Mouse (Mus musculus) MEL (cell line): ENCODE measurements at regions not wholly inside any gene's neighbourhood (a gene's known extent, or its start where the extent isn't known, plus 50 kb on each side); places are given as distances from the start of the nearest gene placed in this dataset.
A peak's percentile ranks its signal among the peaks of the same experiment; 100 is the strongest.

Experiments used
- DNase-seq: peaks from one replicate; pipeline ENCODE4 v3.0.0; 2011; ENCODE audit warnings: low read depth, low spot score
- H3K27ac ChIP-seq: 2 replicates; pipeline ENCODE4 v1.5.1; 2012; ENCODE audit warnings: low read depth, mild to moderate bottlenecking, control low read depth, low read length, moderate library complexity; ENCODE audit not compliant: control insufficient read depth
- H3K27me3 ChIP-seq, 2 experiments: fragments of 150-350 bp in 1 of 2; sonication (generic) in 1 of 2; 2 replicates each; pipeline ENCODE4 v1.6.1; 2012; ENCODE audit warnings: low read length in 2 of 2, mild to moderate bottlenecking in 2 of 2, improper control_type of control experiment in 1 of 2, moderate library complexity in 1 of 2; ENCODE audit not compliant: insufficient read depth in 2 of 2, control insufficient read depth in 1 of 2
- H3K36me3 ChIP-seq, 2 experiments: 2 replicates each; pipeline ENCODE4 v1.6.1; 2012 to 2014; ENCODE audit warnings: low read length in 2 of 2, improper control_type of control experiment in 1 of 2, inconsistent platforms in 1 of 2, mild to moderate bottlenecking in 1 of 2; ENCODE audit not compliant: insufficient read depth in 2 of 2, control insufficient read depth in 1 of 2
- H3K4me1 ChIP-seq, 2 experiments: fragments of 150-350 bp in 1 of 2; sonication (generic) in 1 of 2; 2 replicates each; pipeline ENCODE4 v1.6.1; 2012; ENCODE audit warnings: low read length in 2 of 2, improper control_type of control experiment in 1 of 2, mild to moderate bottlenecking in 1 of 2; ENCODE audit not compliant: insufficient read depth in 2 of 2, control insufficient read depth in 1 of 2
- H3K4me3 ChIP-seq, 2 experiments: fragments of 150-350 bp in 1 of 2; sonication (generic) in 1 of 2; 2 replicates each; pipeline ENCODE4 v1.5.1; 2012; ENCODE audit warnings: low read depth in 2 of 2, low read length in 2 of 2, mild to moderate bottlenecking in 2 of 2, moderate library complexity in 2 of 2, control low read depth in 1 of 2, improper control_type of control experiment in 1 of 2; ENCODE audit not compliant: control insufficient read depth in 1 of 2, insufficient read depth in 1 of 2
- H3K79me2 ChIP-seq: 2 replicates; pipeline ENCODE4 v1.6.1; 2012; ENCODE audit warnings: mild to moderate bottlenecking, low read length, moderate library complexity; ENCODE audit not compliant: control insufficient read depth, poor library complexity, insufficient read depth
- H3K9ac ChIP-seq: 2 replicates; pipeline ENCODE4 v1.6.1; 2012; ENCODE audit warnings: low read depth, mild to moderate bottlenecking, control low read depth, low read length, moderate library complexity; ENCODE audit not compliant: control insufficient read depth, poor library complexity, severe bottlenecking
- H3K9me3 ChIP-seq: fragments of 150-350 bp; sonication (generic); replicated peaks from 2 replicates; pipeline ENCODE4 v1.6.1; 2012; ENCODE audit warnings: mild to moderate bottlenecking, low read length, improper control_type of control experiment, moderate library complexity; ENCODE audit not compliant: insufficient read depth
- E2F4 ChIP-seq: IDR thresholded peaks from 2 replicates; pipeline ENCODE4 v1.6.1; 2011; ENCODE audit warnings: low read depth, low read length, improper control_type of control experiment, borderline replicate concordance
- ELF1 ChIP-seq: IDR thresholded peaks from 2 replicates; pipeline ENCODE4 v1.6.1; 2014; ENCODE audit warnings: low read depth, mild to moderate bottlenecking, inconsistent platforms, low read length, improper control_type of control experiment, moderate library complexity
- EP300 ChIP-seq, 2 experiments: IDR thresholded peaks; 2 replicates each; pipeline ENCODE4 v1.6.1; 2011; ENCODE audit warnings: improper control_type of control experiment in 2 of 2, low read length in 2 of 2, low read depth in 1 of 2, mild to moderate bottlenecking in 1 of 2
- GATA1 ChIP-seq: IDR thresholded peaks from 2 replicates; pipeline ENCODE4 v1.6.1; 2011; ENCODE audit warnings: low read depth, low read length, improper control_type of control experiment
- MAZ ChIP-seq: IDR thresholded peaks from 2 replicates; pipeline ENCODE4 v1.6.1; 2012; ENCODE audit warnings: low read depth, mild to moderate bottlenecking, inconsistent platforms, low read length, improper control_type of control experiment
- MYB ChIP-seq: IDR thresholded peaks from 2 replicates; pipeline ENCODE4 v1.6.1; 2011; ENCODE audit warnings: mild to moderate bottlenecking, low read depth, low read length, improper control_type of control experiment
- MYC ChIP-seq: IDR thresholded peaks from 2 replicates; pipeline ENCODE4 v1.6.1; 2011; ENCODE audit warnings: low read depth, mild to moderate bottlenecking, low read length, improper control_type of control experiment, moderate library complexity
- NELFE ChIP-seq: IDR thresholded peaks from 2 replicates; pipeline ENCODE4 v1.6.1; 2011; ENCODE audit warnings: low read depth, low read length, improper control_type of control experiment
- POLR2AphosphoS2 ChIP-seq: IDR thresholded peaks from 2 replicates; pipeline ENCODE4 v1.6.1; 2011; ENCODE audit warnings: low read length, improper control_type of control experiment
- RAD21 ChIP-seq: IDR thresholded peaks from 2 replicates; pipeline ENCODE4 v1.6.1; 2011; ENCODE audit warnings: mild to moderate bottlenecking, low read depth, low read length, improper control_type of control experiment
- RCOR1 ChIP-seq: IDR thresholded peaks from 2 replicates; pipeline ENCODE4 v1.6.1; 2012; ENCODE audit warnings: low read depth, mild to moderate bottlenecking, inconsistent platforms, low read length, improper control_type of control experiment
- TCF12 ChIP-seq: IDR thresholded peaks from 2 replicates; pipeline ENCODE4 v1.6.1; 2014; ENCODE audit warnings: low read depth, mild to moderate bottlenecking, inconsistent platforms, low read length, improper control_type of control experiment, moderate library complexity
- ZNF384 ChIP-seq: IDR thresholded peaks from 2 replicates; pipeline ENCODE4 v1.6.1; 2012; ENCODE audit warnings: low read depth, mild to moderate bottlenecking, inconsistent platforms, low read length, improper control_type of control experiment

- no peaks in the 10 kb centered on the region; a peak in 1 of 4 replicates for H3K36me3 ChIP-seq
- H3K27me3 ChIP-seq: no peaks in the 10 kb centered on the region; a peak in 1 of 4 replicates
- no peak overlapping the region for H3K27ac ChIP-seq
- no peak overlapping the region for H3K9ac ChIP-seq
- H3K4me3 ChIP-seq: no peak overlapping the region
- TF ChIP-seq MYC: no peak
- no peak for TF ChIP-seq ZNF384
- no peak for TF ChIP-seq MAZ
- no peak for TF ChIP-seq NELFE
- DNase-seq: no peak
- H3K9me3 ChIP-seq: no peaks in the 10 kb centered on the region
- no peaks in the 10 kb centered on the region for H3K79me2 ChIP-seq
- H3K4me1 ChIP-seq: no peaks in the 10 kb centered on the region
Measured at GRCm38 (mm10) chr2:133400963-133401362, 151.0 kb upstream of the Bmp2 start.

- no peaks in the 10 kb centered on the region for H3K9me3 ChIP-seq
- H3K79me2 ChIP-seq: no peaks in the 10 kb centered on the region
- H3K9ac ChIP-seq: no peak overlapping the region
- H3K4me3 ChIP-seq: no peak overlapping the region
- DNase-seq: peak; percentile 29
- H3K27me3 ChIP-seq: no peaks in the 10 kb centered on the region
- TF ChIP-seq GATA1 (peak; percentile 53; the same call in 1 of the 2 replicates), POLR2AphosphoS2 (no peak), MYB (peak; percentile 39; the same call in 1 of the 2 replicates), ELF1 (no peak), EP300 (IDR thresholded peaks at IDR 0.05; ENCODE audit: low read depth in 1 of 2, low read length in 2 of 2) (peak; percentile 64 to 73), E2F4 (no peak), RCOR1 (peak; percentile 82), TCF12 (peak; percentile 51; the same call in 1 of the 2 replicates), RAD21 (no peak)
- peaks cover 5 to 12% of the 10 kb centered on the region in 2 experiments for H3K4me1 ChIP-seq
- no peak overlapping the region for H3K27ac ChIP-seq
- peaks cover 0 to 24% of the 10 kb centered on the region in 2 experiments; a peak in 2 of 4 replicates for H3K36me3 ChIP-seq
Measured at GRCm38 (mm10) chr2:133416990-133417581, 134.9 kb upstream of the Bmp2 start.

- peak; percentile 55 for DNase-seq
- no peaks in the 10 kb centered on the region for H3K9me3 ChIP-seq
- no peak overlapping the region for H3K4me3 ChIP-seq
- H3K9ac ChIP-seq: no peak overlapping the region
- H3K4me1 ChIP-seq: peaks cover 6 to 20% of the 10 kb centered on the region in 2 experiments
- no peaks in the 10 kb centered on the region for H3K79me2 ChIP-seq
- H3K27me3 ChIP-seq: no peaks in the 10 kb centered on the region
- peaks cover 0 to 29% of the 10 kb centered on the region in 2 experiments; a peak in 2 of 4 replicates for H3K36me3 ChIP-seq
- TF ChIP-seq EP300 (IDR thresholded peaks at IDR 0.05; ENCODE audit: low read depth in 1 of 2, low read length in 2 of 2) (peak in 1 of 2 experiments; percentile 14; a peak in 1 of 4 replicates), RAD21 (no peak)
- H3K27ac ChIP-seq: no peak overlapping the region
Measured at GRCm38 (mm10) chr2:133419686-133420303, 132.2 kb upstream of the Bmp2 start.
